Mouse (Mus musculus) C2C12 (cell line): ENCODE measurements around the gene Anks1b.

Source experiments
- CTCF ChIP-seq: IDR thresholded peaks from one replicate; pipeline ENCODE4 v1.5.1; 2011; ENCODE audit not compliant: control insufficient read depth, insufficient read depth, insufficient read length
- MAX ChIP-seq: IDR thresholded peaks from one replicate; pipeline ENCODE4 v1.6.1; 2011; ENCODE audit warnings: mild to moderate bottlenecking, control low read depth
- MYOG ChIP-seq: IDR thresholded peaks from one replicate; pipeline ENCODE4 v1.6.1; 2011; ENCODE audit not compliant: control insufficient read depth, insufficient read length; ENCODE audit errors: extremely low read depth

DNA sequence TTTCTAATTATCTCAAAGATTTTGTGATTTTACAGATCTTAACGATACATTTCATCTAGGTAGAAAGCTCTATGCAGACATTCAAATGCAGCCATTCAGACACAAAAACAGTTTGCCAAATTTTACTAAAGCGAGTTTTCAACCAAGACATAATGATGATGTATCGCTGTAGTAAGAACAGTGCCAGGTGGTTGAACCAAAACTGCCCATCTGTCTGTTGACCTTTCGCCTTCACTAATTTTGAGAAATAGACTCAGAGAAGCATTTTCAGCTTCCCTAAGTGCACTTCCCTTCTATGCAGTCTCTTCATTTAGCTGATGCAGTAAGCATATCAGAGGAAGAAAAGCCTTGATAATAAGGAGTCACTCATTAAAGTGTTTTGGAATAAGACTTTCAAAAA lies 527.1 kb downstream of the Anks1b start:
- TF ChIP-seq CTCF, result no peak
- TF ChIP-seq MAX, result no peak
- TF ChIP-seq MYOG, result no peak
